Mouse (Mus musculus) bone marrow, adult 2 months (tissue): ENCODE results near the gene Trim75.
"Not testable (repeated sequence)": the region's sequence is repeated elsewhere in the genome, so short reads cannot be mapped to it uniquely, and the experiment has no call there.

Source experiments
- CTCF ChIP-seq: fragments of 200-500 bp; IDR thresholded peaks from 2 replicates; pipeline ENCODE4 v1.5.1; 2011; ENCODE audit warnings: low read length, control low read depth; ENCODE audit not compliant: control insufficient read depth, insufficient read depth
- POLR2A ChIP-seq: fragments of 200-500 bp; IDR thresholded peaks from 2 replicates; pipeline ENCODE4 v1.6.1; 2011; ENCODE audit warnings: low read depth, mild to moderate bottlenecking, control low read depth, low read length, borderline replicate concordance; ENCODE audit not compliant: control insufficient read depth

DNA sequence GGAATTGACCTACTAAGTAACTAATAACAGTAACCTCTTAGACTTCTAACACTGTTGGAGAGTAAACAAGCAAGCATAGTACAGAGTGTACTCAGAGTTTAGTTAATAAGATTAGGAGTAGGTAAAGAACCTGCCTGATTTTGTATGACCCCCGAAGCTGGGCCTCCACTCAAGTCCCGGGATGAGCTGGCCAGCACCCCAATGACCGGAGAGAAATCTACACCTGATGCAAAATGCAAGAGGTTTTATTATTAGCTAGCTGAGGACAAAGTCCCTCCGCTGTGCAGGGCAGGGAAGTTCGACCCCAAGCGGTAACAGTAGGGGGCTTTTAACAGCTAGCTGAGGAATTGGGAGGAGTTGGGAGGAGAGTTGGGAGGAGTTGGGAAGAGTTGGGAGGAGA, 20.0 kb upstream of the Trim75 start:
- not testable (repeated sequence) for TF ChIP-seq POLR2A, CTCF
